Mouse (Mus musculus): Measurements from ENCODE around the gene Tmed9.
"Not testable (repeated sequence)": the region's sequence is repeated elsewhere in the genome, so short reads cannot be mapped to it uniquely, and the experiment has no call there.

Tmed9 gene

DNA sequence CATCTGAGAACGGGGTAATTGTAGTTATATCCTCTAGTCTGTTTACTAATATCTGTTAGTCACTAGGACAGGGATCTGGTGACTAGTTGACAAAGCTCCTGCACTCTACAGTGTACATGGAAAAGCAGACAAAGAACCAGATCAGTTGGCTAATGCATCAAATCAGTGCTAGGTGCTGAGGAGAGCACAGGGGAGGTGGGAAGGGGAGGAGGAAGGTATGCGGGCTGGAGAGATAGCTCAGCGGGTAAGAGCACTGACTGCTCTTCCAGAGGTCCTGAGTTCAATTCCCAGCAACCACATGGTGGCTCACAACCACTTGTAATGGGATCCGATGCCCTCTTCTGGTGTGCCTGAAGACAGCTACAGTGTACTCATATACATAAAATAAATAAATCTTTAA lies 5.0 kb upstream of the Tmed9 start:
- not testable (repeated sequence) for DNase-seq

DNA sequence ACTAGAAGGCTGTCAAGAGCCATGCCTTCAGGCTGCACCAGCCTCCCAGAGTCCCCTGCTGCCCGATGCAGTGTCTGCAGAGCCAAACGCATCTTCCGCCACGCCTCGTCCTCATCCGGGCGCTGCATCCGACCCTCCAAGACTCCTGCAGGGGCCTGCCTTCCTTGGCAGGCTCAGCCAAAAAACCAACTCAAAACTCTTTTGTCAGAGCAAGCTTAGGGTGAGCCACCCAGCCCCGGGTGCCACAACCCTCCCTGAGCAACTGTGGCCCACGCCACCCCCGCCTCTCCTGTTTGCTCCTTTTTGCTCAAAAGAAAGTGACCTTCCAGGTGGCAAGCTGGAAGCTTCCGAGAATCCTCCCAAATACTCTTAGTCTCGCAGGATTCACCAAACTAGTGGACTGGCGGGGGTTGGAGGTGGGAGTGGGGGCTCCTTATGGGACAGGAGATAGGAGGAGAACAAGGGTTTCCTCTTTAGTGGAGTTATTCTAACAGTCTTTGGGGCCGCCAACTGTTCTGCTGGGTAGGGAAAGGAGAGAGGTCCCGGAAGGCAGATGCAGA lies 3.7 kb upstream of the Tmed9 start:
- DNase-seq, result no peak

DNA sequence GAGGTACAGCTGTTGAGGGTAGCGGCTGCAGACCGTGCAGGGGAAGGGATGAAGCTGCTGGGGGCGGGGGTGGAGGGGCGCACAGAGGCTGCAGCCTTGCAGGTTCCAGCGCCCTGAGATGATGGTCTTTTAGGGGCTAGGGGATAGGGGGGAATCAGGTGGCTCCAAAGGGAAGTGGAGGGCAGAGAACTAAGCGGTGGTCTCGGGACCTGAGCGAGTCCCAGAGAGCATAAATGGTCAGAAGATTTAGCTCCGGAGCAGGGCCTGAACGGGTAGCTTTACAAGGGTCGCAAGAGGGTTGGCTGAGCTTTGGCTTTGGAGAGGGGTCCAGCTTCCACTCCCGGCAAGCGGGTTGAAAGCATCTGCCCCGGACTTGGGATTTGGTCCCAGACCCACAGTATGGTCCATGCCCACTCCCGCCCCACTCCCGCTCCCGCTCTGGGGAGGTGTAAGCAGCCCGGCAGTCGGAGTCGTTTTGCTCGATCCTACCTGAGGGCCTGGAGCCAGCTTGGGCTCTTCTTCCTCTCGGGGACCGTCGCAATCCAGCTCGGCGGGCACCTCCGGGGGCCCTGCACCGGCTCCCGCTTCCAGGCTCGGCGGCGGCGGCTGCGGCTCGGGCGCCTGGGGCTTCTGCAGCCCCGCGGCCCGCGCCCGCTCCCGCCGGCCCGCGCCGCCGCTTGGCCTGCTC lies 3.1 kb upstream of the Tmed9 start:
- no peak for DNase-seq

DNA sequence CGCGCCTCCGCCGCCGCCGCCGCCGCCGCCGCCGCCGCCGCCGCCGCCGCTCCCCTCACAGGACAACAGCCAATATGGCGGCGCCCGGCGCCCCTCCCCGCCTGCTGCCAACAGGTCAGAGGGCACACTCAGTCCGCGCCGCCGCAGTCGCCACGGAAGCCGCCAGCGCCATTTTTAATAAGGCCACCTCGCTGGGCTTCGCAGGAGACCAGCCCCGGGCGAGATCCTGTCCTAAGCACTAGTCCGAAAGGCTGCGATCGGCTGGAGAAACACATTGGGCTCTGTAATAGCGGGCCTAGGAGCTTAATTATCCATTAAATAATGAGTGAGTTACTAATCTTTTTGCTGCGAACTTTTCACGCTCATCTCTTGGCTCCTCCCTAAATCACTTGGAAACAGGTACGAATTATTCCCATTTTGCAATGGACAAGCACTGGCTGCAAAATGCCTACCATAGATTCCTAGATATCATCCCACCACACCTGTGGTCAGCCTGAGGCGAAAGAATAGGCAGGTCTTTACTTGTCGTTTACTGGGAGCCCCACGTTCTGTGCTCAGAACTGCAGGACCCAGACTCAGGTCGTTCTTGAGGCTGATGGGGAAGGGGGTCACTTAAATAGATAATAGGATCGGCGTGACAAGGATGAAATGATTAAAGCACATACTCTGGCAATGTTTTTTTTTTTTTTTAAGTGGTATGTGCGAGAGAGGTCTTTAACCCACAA lies 2.3 kb upstream of the Tmed9 start, which contains the start of gene Fam193b:
TSS of gene Fam193b (minus strand) at position 94 of the 725 bp plus-strand sequence.
- DNase-seq, result peak; percentile 92

DNA sequence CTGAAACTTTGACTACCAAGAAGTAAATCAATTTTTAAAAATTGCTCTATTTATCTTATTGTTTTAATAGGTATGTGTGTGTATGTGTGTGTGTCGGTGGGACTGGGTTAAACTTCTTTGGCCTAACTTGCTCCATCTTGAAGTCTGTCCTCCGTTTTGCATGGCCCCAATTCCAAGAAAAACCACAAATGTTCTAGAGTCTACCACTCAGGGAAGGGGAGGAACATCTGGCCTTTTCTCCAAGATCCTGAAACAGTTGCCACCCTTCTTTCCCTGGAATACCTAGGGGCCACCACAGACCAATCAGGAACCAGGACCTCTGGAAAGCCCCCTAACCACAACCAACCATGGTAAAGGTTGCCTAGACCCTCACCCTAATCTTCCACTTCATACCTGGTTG lies 1.6 kb upstream of the Tmed9 start:
- DNase-seq, result no peak

DNA sequence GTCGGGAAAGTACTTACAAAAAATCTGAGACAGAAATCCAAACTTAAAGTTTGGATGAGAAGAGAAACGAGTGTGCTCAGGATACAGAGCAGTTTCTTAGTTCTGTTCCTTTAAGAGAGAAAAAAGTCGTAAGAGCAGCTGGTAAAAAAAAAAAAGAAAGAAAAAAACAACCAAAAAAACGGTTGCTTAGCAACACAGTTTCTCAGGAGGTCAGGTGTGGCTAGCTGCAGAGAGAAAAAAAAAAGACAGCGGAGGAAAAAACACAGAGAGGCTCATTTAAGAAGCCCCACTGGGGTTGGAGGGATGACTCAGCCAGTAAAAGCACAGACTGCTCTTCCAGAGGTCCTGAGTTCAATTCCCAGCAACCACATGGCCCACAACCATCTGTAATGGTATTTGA lies 789 bp downstream of the Tmed9 start:
- DNase-seq, result no peak

DNA sequence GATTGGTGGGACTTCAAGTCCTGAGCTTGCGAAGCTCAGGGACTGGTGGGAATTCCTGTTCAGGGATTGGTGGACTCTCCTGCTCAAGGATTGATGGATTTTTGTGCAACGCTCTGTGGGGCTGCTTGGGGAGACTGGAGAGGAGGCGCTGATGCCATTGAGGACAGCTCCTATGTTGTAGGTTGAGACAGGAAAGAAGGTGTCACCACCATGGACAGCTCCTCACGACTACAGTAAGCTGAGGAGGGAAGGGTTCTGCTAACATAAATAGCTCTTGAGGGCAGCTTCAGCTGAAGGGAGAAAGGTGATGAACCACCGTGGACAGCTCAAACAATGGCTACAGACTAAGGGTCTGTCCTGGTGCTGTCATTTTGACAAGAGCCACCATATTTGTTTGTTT lies 2.4 kb downstream of the Tmed9 start:
- no peak for DNase-seq

DNA sequence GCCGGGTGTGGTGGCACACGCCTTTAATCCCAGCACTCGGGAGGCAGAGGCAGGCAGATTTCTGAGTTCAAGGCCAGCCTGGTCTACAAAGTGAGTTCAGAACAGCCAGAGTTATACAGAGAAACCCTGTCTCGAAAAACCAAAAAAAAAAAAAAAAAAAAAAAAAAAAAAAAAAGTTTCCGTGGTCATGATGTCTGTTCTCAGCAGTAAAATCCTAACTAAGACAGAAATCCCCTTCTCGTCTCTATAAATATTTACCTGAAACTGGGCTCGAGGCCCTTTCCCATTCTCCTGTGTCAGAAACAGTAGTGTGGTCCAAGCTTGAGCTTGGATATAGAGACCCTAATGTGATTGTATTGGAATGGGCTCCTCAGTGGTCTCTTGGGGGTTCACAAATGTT lies 3.3 kb downstream of the Tmed9 start:
- not testable (repeated sequence) for DNase-seq

DNA sequence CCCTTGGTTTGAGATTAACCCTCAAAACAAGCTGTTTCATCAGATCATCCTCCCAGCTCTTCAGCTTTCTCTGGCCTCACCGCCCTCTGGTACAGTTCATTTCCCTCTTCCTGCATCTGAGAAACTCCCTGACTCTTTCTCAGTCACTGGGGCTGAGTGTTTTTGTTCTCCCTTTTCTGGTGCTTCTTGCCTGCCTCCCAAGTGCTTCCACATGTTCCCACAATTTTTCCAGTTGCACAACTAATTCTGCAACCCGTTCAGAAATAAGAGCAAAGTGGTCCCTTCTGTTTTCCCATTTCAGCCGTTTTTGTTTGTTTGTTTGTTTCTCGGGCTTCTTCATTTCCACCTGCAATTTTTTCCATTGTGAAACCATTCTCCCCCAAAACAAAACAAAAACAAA lies 4.6 kb downstream of the Tmed9 start:
- no peak for DNase-seq

DNA sequence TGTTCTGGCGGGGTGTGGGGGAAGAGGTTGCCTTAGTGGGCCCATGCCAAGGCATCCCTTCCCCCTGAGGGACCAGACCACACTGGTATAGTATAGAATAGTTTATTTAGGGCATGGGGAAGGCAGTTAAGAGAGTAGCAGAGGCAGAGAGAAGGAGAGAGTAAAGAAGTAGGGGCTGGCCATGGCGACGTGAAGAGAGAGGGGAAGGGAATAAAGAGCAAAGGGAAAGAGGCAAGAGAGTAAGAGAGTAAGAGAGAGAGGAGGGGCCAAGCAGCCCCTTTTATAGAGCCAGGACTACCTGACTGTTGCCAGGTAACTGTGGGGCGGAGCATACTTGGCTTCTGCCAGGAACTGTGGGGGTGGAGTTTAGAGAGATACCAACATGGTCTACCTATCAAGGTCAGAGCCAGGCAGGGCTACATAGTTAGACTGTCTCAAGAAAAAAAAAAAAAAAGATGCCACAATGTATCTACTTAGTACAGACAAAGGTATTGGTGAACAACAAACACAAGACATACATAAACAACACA lies 18.5 kb downstream of the Tmed9 start:
- DNase-seq, result no peak

DNA sequence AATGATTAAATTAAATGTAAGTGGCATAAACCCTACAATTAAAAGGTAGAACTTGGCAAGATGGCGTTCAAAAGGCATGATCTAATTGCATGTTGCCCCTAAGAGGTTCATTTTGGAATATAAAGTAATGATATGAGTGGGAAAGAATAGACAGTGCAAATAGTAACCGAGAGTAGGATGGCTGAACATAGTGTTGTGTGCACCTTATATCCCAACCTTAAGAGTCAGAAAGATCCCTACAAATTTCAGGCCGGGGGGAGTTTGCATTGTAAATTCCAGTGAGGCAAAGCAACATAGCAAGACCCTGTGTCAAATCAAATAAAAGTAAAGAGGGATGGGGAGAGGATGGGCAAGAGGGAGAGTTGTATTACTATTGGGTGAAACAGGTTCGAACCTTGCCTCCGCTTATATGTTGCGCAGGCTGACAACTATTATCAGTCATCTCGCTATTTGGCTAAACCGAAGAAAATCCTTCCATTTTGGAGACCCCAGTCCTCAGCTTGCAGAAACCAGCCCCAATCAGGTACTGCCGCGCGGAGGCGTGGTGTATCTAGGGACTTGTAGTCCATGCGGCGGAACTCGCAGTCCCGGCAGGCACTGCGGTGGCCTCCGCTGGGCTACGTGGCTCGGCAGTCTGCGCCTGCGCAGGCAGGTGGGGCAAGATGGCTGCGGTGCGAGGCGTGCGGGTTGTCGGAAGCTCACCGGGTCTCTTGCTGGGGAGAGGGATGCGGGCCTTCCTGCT lies 19.2 kb downstream of the Tmed9 start:
- peak; percentile 98 for DNase-seq

DNA sequence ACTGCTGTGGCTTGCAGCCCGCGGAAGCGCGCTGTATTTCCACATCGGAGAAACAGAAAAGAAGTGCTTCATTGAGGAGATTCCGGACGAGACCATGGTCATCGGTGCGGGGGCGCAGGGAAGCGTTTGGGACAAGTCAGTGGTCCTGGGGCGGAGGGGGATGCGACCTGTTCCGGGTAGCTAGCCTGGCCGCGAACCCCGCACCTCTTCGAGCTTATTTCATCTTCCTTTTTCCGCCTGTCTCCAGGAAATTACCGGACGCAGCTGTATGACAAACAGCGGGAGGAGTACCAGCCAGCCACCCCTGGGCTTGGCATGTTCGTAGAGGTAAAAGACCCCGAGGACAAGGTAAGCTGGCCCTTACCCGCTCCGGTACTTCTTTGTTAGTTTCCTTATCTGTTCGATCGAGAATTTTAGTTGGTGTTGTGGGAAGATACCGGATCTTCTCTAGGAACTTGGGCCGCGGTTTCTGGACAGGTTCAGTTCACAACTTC lies 19.8 kb downstream of the Tmed9 start:
- DNase-seq, result no peak

DNA sequence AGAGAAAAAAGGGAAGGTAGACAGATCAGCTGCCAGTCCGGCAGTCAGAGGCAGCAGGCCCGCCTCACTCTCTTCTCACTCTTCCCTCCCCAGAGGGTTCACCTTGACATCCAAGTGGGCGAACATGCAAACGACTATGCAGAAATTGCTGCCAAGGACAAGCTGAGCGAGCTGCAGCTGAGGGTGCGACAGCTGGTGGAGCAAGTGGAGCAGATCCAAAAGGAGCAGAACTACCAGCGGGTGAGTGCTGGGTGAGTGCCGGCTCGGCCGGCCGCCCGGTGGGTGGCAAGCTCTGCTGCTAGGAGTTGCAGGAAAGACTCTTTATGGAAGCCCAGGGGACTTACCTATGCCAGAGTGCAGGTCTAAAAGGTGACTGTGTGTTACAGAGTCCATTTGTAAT lies 21.8 kb downstream of the Tmed9 start:
- peak; percentile 84 for DNase-seq

DNA sequence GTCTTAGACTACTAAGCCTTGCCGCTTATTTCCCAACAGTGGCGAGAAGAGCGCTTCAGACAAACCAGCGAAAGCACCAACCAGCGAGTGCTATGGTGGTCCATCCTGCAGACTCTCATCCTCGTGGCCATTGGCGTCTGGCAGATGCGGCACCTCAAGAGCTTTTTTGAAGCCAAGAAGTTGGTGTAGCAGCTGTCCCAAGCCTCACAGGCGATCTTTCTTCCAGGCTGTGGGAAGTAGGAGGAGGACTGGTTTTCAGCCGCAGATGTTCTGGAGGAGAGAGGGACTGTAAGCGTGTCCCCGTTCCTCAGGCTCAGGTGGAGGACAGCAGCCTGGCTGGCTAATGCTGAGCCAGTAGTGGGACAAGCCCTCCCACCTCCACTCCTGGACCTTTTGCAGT lies 23.3 kb downstream of the Tmed9 start:
- DNase-seq, result no peak

DNA sequence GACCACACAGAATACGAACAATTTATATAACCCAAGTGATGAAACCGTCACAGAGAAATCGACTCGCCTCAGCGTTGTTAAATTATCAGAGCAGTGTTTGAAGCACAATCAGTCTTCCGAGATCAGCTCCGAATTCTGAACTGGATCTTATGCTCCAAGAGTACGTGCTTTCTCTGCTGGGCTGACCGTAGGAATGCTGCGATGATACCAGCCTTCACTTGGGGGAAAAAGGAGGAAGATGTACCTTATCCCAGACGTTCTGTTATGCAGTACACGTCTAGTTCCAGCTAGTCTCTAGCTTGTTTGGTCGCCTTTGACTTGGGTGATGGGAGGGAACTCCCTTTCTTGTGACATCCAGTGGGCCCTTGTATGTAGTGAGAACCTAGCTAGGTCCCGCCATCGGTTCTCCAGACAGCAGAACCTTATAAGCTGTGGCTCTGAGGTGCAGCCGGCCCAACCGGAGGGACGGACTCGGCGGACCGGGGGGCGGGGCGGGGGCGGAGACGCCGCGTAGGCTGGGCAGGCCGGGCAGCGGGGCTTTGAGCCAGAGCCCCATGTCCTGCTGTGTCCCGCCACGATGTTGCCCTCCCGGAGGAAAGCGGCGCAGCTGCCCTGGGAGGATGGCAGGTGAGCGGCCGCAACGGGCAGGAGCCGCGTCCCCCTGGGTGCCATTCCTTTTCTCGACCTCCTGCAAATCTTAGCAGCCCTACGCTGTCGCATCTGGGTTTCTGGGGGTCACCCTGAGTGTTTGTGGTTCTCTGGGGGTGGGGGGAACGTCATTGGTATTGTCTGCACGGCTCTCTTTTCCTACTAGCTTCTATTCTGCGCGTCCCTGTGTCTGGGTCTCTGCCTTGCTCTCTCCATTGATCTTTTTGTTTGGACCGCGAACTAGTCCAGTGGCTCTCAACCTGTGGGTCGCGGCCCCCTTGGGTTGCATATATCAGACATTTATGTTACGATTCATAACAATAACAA lies 26.3 kb downstream of the Tmed9 start, which contains the start of gene B4galt7:
TSS of gene B4galt7 (plus strand) at position 331 of the 975 bp plus-strand sequence.
- peak; percentile 82 for DNase-seq

DNA sequence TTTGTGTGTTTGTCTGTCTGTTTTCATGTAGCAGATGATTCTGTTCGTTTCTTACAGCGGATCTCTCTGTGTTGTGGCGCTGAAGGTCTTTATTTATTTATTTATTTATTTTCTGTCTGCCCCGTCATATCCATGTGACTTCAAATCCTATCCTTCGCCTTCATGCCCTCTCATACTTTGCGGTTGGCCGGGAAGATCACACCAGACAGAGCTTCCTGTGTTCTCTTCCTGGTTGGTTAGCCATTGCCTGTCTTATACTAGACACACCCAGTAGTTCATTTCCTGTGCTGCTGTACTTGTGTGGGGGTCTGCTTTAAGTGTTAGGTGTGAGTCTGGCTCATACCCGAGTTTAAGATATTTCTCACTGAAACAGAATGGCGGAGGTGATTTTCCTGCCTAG lies 27.1 kb downstream of the Tmed9 start:
- DNase-seq, result no peak

DNA sequence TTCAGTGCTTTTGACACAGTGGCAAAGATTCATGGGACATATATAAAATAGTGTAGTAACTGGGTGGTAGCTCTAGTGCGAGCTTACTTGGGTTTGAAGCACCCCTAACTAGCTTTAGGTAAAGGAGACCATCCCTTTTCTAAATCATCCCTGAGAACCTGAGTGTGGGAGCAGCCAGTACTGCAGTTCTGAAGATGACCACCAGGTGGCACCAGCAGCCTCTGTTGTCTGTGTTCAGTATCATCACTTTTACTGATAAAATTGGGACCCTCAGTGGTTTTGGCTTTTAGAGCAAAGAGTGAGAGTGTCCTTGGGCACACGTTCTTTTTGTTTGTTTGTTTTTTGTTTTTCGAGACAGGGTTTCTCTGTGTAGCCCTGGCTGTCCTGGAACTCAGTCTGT lies 28.1 kb downstream of the Tmed9 start:
- DNase-seq, result peak; percentile 69

DNA sequence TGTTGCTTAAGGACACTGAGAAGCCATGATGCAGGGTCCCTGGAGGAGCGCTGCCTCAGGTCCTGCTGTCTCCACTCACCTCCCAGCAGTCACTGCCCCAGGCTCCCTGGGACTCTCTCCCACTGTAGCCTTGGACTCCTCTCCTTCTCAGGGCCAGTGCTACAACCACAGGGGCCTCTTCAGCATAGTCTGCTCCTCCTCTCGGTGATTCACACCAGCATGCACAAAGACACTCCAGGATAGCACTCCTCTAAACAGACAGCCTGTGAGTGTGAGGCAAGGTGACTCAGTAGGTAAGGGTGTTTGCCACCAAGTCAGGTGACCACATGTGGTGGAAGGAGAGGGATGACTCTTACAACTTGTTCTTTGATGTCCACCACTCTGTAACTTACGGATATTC lies 31.1 kb downstream of the Tmed9 start:
- no peak for DNase-seq

DNA sequence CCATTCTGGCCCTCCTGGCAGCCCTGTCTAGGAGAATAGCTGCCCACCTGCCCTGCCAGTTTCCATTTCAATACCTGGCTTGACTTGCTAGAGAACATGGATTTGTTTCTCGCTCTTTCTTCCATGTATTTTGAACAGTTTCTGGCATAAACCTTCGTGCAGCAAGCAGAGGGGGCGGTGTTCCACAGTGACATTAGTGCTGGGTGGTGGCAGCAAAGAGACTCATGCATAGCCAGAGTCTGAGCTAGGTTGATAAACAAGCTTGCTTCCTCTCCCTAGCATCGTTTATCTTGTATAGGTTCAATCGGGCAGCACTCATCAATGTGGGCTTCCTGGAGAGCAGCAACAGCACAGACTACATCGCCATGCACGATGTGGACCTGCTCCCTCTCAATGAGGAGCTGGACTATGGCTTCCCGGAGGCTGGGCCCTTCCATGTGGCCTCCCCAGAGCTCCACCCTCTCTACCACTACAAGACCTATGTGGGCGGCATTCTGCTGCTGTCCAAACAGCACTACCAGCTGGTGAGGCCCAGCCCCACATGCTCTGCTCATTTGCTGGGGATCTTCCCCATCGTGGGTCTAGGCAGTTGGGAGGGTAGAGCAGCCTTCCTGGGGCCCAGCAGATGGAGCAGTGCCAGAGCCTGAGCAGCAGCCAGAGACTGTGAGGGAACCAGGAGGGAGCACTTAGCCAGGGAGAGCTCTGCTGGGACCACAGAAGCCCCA lies 33.5 kb downstream of the Tmed9 start:
- DNase-seq, result peak; percentile 74

DNA sequence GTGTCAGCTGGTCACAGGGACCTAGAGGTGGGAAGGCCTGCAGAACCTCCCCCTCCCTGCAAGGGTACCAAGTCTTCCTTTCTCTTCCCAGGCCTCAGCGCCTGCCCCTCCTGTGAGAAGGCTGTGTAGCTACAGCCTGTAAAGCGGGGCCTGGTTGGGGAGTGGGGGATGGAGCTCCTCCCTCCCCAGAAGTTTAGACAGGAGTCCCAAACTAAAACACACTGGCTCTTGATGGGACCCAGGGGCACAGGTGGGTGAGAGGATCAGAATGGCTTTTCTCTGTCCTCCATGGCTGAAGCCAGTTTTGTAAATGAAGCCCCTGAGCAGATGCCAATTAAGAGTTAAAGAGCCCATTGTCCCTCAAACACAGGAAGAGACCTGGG lies 34.1 kb downstream of the Tmed9 start:
- no peak for DNase-seq

DNA sequence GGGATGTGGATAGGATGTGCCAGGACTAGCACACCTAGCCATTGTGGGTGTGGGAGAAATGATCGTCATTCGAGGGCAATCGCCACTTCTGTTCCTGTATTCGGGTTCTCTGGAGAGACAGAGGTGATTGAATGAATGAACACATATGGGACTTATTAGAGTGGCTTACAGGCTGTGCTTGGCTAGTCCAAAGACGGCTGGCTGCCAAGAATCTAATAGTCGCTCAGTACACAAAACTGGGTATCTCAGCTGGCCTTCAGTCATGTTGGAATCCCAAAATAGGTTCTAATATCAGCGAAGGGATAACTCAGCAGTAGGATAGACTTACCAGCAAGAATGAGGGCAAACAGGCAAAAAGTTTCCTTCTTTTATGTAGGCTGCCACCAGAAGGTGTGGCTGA lies 38.5 kb downstream of the Tmed9 start:
- DNase-seq, result no peak
